Mouse (Mus musculus): ENCODE measurements at regions not wholly inside any gene's neighbourhood (a gene's known extent, or its start where the extent isn't known, plus 50 kb on each side); places are given as distances from the start of the nearest gene placed in this dataset.
"Not testable (repeated sequence)": the region's sequence is repeated elsewhere in the genome, so short reads cannot be mapped to it uniquely, and the experiment has no call there.

GRCm38 (mm10) chr12:27977548-27978256 is 574.5 kb downstream of the Dcdc2c start:
- no peak for DNase-seq (ENCODE audit: low read depth, low spot score)

GRCm38 (mm10) chr12:27962908-27963307 is 589.3 kb downstream of the Dcdc2c start:
- DNase-seq (ENCODE audit: low read depth, low spot score), result no peak

- no peak for DNase-seq (ENCODE audit: low read depth, low spot score)
Observed at GRCm38 (mm10) chr12:27960064-27960463, 592.1 kb downstream of the Dcdc2c start.

- no peak for DNase-seq (ENCODE audit: low read depth, low spot score)
Observed at GRCm38 (mm10) chr12:27947646-27948045, 604.6 kb downstream of the Dcdc2c start.

GRCm38 (mm10) chr12:27946866-27947459 is 604.6 kb upstream of the Sox11 start:
- DNase-seq (ENCODE audit: low read depth, low spot score), result no peak

- DNase-seq (ENCODE audit: low read depth, low spot score), result no peak
Observed at GRCm38 (mm10) chr12:27945411-27945810, 603.0 kb upstream of the Sox11 start.

GRCm38 (mm10) chr12:27941053-27941452 is 598.7 kb upstream of the Sox11 start:
- DNase-seq (ENCODE audit: low read depth, low spot score), result no peak

GRCm38 (mm10) chr12:27932382-27933140 is 590.2 kb upstream of the Sox11 start:
- no peak for DNase-seq (ENCODE audit: low read depth, low spot score)

- no peak for DNase-seq (ENCODE audit: low read depth, low spot score)
Observed at GRCm38 (mm10) chr12:27928366-27928963, 586.1 kb upstream of the Sox11 start.

- DNase-seq (ENCODE audit: low read depth, low spot score), result no peak
Observed at GRCm38 (mm10) chr12:27926730-27927129, 584.4 kb upstream of the Sox11 start.

- DNase-seq (ENCODE audit: low read depth, low spot score), result no peak
Observed at GRCm38 (mm10) chr12:27920607-27921006, 578.2 kb upstream of the Sox11 start.

GRCm38 (mm10) chr12:27916401-27916920 is 574.1 kb upstream of the Sox11 start:
- DNase-seq (ENCODE audit: low read depth, low spot score), result no peak

GRCm38 (mm10) chr12:27909417-27910100 is 567.2 kb upstream of the Sox11 start:
- DNase-seq (ENCODE audit: low read depth, low spot score), result no peak

GRCm38 (mm10) chr12:27896682-27897081 is 554.3 kb upstream of the Sox11 start:
- DNase-seq (ENCODE audit: low read depth, low spot score), result not testable (repeated sequence)

- no peak for DNase-seq (ENCODE audit: low read depth, low spot score)
Observed at GRCm38 (mm10) chr12:27881720-27882119, 539.3 kb upstream of the Sox11 start.

- DNase-seq (ENCODE audit: low read depth, low spot score), result no peak
Observed at GRCm38 (mm10) chr12:27866421-27866820, 524.0 kb upstream of the Sox11 start.

- DNase-seq (ENCODE audit: low read depth, low spot score), result no peak
Observed at GRCm38 (mm10) chr12:27849537-27849936, 507.2 kb upstream of the Sox11 start.

GRCm38 (mm10) chr12:27849099-27849498 is 506.7 kb upstream of the Sox11 start:
- no peak for DNase-seq (ENCODE audit: low read depth, low spot score)

- DNase-seq (ENCODE audit: low read depth, low spot score), result no peak
Observed at GRCm38 (mm10) chr12:27848141-27848540, 505.8 kb upstream of the Sox11 start.

- DNase-seq (ENCODE audit: low read depth, low spot score), result no peak
Observed at GRCm38 (mm10) chr12:27847397-27847796, 505.0 kb upstream of the Sox11 start.

- no peak for DNase-seq (ENCODE audit: low read depth, low spot score)
Observed at GRCm38 (mm10) chr12:27844958-27845357, 502.6 kb upstream of the Sox11 start.
